Mouse (Mus musculus) myocyte (in vitro differentiated cells): ENCODE measurements around the gene Stk33.

Experiments
- MAX ChIP-seq: IDR thresholded peaks from one replicate; pipeline ENCODE4 v1.6.1; 2011; ENCODE audit warnings: low read depth, mild to moderate bottlenecking, control low read depth
- POLR2A ChIP-seq: IDR thresholded peaks from one replicate; pipeline ENCODE4 v1.6.1; 2011; ENCODE audit warnings: low read depth, mild to moderate bottlenecking, control low read depth, moderate library complexity; ENCODE audit not compliant: insufficient read length
- POLR2AphosphoS2 ChIP-seq: IDR thresholded peaks from one replicate; pipeline ENCODE4 v1.6.1; 2011; ENCODE audit warnings: low read depth, control low read depth; ENCODE audit not compliant: insufficient read length
- REST ChIP-seq: IDR thresholded peaks from one replicate; pipeline ENCODE4 v1.6.1; 2011; ENCODE audit warnings: mild to moderate bottlenecking, control low read depth, moderate library complexity; ENCODE audit not compliant: insufficient read depth, insufficient read length
- TCF3 ChIP-seq: IDR thresholded peaks from one replicate; pipeline ENCODE4 v1.6.1; 2011; ENCODE audit warnings: low read depth, control low read depth; ENCODE audit not compliant: insufficient read length
- USF1 ChIP-seq: IDR thresholded peaks from one replicate; pipeline ENCODE4 v1.6.1; 2011; ENCODE audit warnings: low read depth, mild to moderate bottlenecking, control low read depth, moderate library complexity

- no peak for TF ChIP-seq POLR2A
- no peak for TF ChIP-seq TCF3
- TF ChIP-seq MAX: no peak
- TF ChIP-seq REST: no peak
- TF ChIP-seq POLR2AphosphoS2: no peak
- no peak for TF ChIP-seq USF1
Observed at GRCm38 (mm10) chr7:109347241-109347640, 91.6 kb downstream of the Stk33 start.
